Mouse (Mus musculus): ENCODE results near the gene Gstp1. TPM values are rescaled to one million over a fixed set of nuclear protein-coding genes. Genes with fewer than 3 reads are reported as not detected.

Gstp1 gene
- total RNA-seq, 2 experiments from 2014 or later = 343 to 385 TPM

Other genes starting within 250 kb of the Gstp1 start
- gene Chka, start 186.2 kb downstream of the Gstp1 start, total RNA-seq (2021) = 10 to 100 TPM; 78.4 to 97.2 TPM
- 10 to 100 TPM; 17.3 to 21.5 TPM for gene Tcirg1, start 130.9 kb downstream of the Gstp1 start, total RNA-seq (2021)
- 100 to 1,000 TPM; 134 to 151 TPM for gene Ndufs8, start 125.2 kb downstream of the Gstp1 start, total RNA-seq (2021)
- gene Aldh3b1, start 108.2 kb downstream of the Gstp1 start, total RNA-seq (2021) = 1 to 10 TPM; 3.5 to 4.4 TPM
- 10 to 100 TPM; 16.7 to 20.6 TPM for gene Unc93b1, start 102.8 kb downstream of the Gstp1 start, total RNA-seq (2021)
- not detected for gene Aldh3b3, start 79.3 kb downstream of the Gstp1 start, total RNA-seq (2021)
- 1 to 10 TPM in 1 of 2 experiments, under 1 TPM in 1; 0.81 to 1.2 TPM for gene Aldh3b2, start 65.7 kb downstream of the Gstp1 start, total RNA-seq (2021)
- gene Acy3, start 51.4 kb downstream of the Gstp1 start, total RNA-seq (2021) = 1 to 10 TPM; 2.0 to 2.5 TPM
- gene Tbx10, start 45.2 kb downstream of the Gstp1 start, total RNA-seq (2021) = not detected
- 10 to 100 TPM in 1 of 2 experiments, 1 to 10 TPM in 1; 9.9 to 10.2 TPM for gene Nudt8, start 37.4 kb downstream of the Gstp1 start, total RNA-seq (2021)
- 1 to 10 TPM; 1.1 to 1.4 TPM for gene Gm49405, start 37.4 kb downstream of the Gstp1 start, total RNA-seq (2021)
- gene Doc2g, start 34.7 kb downstream of the Gstp1 start, total RNA-seq (2021) = 1 to 10 TPM; 2.4 to 3.3 TPM
- 100 to 1,000 TPM; 222 to 263 TPM for gene Ndufv1, start 25.2 kb downstream of the Gstp1 start, total RNA-seq (2021)
- 10 to 100 TPM; 35.5 to 41.9 TPM for gene Gstp2, start 8.0 kb upstream of the Gstp1 start, total RNA-seq (2021)
- gene Gstp3, start 21.6 kb upstream of the Gstp1 start, total RNA-seq (2021) = not detected
- gene Cabp2, start 43.6 kb upstream of the Gstp1 start, total RNA-seq (2021) = not detected
- gene Cdk2ap2, start 59.2 kb upstream of the Gstp1 start, total RNA-seq (2021) = 10 to 100 TPM; 28.9 to 37.6 TPM
- 100 to 1,000 TPM; 176 to 181 TPM for gene Pitpnm1, start 62.0 kb upstream of the Gstp1 start, total RNA-seq (2021)
- gene Aip, start 87.9 kb upstream of the Gstp1 start, total RNA-seq (2021) = 100 to 1,000 TPM; 102 to 127 TPM
- not detected for gene Gpr152, start 101.8 kb upstream of the Gstp1 start, total RNA-seq (2021)
- under 1 TPM in 1 of 2 experiments, not detected in 1; 0.20 TPM for gene Cabp4, start 106.0 kb upstream of the Gstp1 start, total RNA-seq (2021)
- gene Coro1b, start 110.6 kb upstream of the Gstp1 start, total RNA-seq (2021) = 10 to 100 TPM; 87.3 to 89.5 TPM
- 1 to 10 TPM; 1.1 to 2.9 TPM for gene Ptprcap, start 115.6 kb upstream of the Gstp1 start, total RNA-seq (2021)
- gene Rps6kb2, start 125.4 kb upstream of the Gstp1 start, total RNA-seq (2021) = 10 to 100 TPM; 27.8 to 43.9 TPM
- 10 to 100 TPM in 1 of 2 experiments, 1 to 10 TPM in 1; 8.2 to 11.7 TPM for gene Carns1, start 137.5 kb upstream of the Gstp1 start, total RNA-seq (2021)
- 1 to 10 TPM; 1.2 to 1.3 TPM for gene Tbc1d10c, start 153.3 kb upstream of the Gstp1 start, total RNA-seq (2021)
- gene Ppp1ca, start 154.1 kb upstream of the Gstp1 start, total RNA-seq (2021) = 100 to 1,000 TPM; 259 to 293 TPM
- gene Rad9a, start 163.7 kb upstream of the Gstp1 start, total RNA-seq (2021) = 1 to 10 TPM; 7.4 to 8.2 TPM
- under 1 TPM; 0.27 to 0.61 TPM for gene Clcf1, start 176.3 kb upstream of the Gstp1 start, total RNA-seq (2021)
- gene AC109138.7, start 176.4 kb upstream of the Gstp1 start, total RNA-seq (2021) = not detected
- 10 to 100 TPM; 15.1 to 17.5 TPM for gene Pold4, start 193.9 kb upstream of the Gstp1 start, total RNA-seq (2021)
- 10 to 100 TPM; 45.4 to 48.5 TPM for gene Ssh3, start 231.2 kb upstream of the Gstp1 start, total RNA-seq (2021)
- gene Ankrd13d, start 245.2 kb upstream of the Gstp1 start, total RNA-seq (2021) = 10 to 100 TPM; 59.6 to 66.3 TPM

Data from layer of hippocampus, postnatal 25 days (tissue).